Mouse (Mus musculus): ENCODE results near the gene Slc45a2. TPM values are rescaled to one million over a fixed set of nuclear protein-coding genes. Genes with fewer than 3 reads are reported as not detected.

The Slc45a2 gene
- total RNA-seq (2023) = not detected

GRCm38 (mm10) chr15:11000421-11000820 lies at the start of gene Slc45a2:
Slc45a2 (plus strand) TSS chr15:11000721.

DNA sequence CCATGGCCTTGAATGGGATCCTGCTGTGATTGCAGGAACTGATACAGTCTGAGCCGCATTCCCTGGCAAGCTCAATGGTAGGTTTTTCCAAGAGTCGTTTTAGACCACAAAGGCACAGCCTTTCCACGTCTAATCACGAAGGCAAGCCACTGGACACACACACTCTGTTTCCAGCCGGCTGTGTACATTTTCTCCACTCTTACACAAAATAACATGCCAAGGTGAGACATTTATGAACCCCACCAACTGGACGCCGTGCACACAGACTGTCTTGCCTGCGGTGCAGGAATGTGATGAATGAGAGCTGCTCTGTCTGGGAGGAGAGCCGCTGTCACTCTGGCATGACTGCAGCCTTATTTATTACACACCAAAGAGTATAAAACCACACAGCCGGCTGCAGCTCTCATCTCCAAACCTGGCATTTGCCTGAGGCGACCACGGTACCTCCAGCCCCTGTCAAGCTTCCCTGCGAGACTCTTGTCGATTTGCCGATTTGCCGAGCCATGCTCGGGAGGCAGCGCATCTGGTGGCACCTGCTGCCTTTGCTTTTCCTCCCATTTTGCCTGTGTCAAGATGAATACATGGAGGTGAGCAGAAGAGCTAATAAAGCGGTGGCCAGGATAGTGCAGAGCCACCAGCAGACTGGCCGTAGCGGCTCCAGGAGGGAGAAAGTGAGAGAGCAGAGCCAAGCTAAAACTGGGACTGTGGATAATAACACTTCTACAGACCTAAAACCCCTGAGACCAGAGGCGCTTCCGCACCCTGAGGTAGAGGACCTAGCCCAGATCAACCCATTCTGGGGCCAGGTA lies 48.4 kb upstream of the Slc45a2 start, which contains the start of gene C1qtnf3:
Gene C1qtnf3 (plus strand): TSS at position 382 of the 809 bp plus-strand sequence.

DNA sequence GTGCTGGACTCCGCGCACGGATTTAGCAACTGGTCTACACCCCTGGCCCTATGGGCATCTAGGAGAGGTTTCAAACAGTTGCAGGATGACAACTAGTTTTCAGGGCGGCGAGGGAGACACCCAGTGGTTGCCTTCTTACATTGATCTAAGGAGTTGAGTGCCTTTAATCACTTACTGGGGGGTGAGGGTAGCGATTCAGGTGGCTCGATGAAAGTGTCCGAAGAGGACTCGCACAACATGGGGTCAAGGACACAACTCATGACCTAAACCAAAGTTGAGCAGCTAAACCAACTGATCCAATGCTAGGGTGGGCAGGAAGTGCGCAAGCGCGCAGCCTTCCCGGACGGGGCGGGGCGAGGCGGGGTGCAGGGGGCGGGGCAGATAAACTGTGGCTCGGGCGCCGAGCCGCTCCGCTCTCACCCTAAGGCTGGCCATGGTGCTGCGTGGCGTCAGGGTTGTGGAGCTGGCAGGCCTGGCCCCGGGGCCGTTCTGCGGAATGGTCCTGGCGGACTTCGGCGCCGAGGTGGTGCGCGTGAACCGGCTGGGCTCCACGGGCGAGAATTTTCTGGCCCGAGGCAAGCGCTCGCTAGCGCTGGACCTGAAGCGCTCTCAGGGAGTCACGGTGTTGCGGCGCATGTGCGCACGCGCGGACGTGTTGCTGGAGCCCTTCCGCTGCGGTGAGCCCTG lies 19.0 kb upstream of the Slc45a2 start, which contains the start of gene Amacr:
Gene Amacr (plus strand): TSS at position 380 of the 687 bp plus-strand sequence.

DNA sequence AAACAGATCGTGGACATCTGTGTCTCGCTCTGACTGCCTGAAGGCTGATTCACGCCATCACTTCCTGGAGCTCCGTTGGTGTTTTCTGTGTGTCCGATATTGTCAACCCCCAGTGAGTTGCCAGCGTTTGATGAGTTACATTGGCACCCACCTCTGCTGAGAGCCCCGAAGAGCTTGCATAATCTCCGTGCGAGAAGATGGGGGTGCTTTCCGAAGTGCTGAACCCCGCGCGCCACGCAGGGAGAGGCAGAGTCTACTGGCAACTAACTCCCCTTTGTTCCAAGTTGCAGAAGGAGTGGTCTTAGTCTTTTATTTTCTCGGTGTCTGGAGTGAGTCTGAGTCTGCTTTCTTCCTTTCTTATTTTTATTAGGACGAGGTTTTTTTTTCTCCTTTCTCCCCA lies 37.2 kb downstream of the Slc45a2 start, which contains the start of gene Rxfp3:
Gene Rxfp3 (minus strand): TSS at position 281 of the 400 bp plus-strand sequence.

DNA sequence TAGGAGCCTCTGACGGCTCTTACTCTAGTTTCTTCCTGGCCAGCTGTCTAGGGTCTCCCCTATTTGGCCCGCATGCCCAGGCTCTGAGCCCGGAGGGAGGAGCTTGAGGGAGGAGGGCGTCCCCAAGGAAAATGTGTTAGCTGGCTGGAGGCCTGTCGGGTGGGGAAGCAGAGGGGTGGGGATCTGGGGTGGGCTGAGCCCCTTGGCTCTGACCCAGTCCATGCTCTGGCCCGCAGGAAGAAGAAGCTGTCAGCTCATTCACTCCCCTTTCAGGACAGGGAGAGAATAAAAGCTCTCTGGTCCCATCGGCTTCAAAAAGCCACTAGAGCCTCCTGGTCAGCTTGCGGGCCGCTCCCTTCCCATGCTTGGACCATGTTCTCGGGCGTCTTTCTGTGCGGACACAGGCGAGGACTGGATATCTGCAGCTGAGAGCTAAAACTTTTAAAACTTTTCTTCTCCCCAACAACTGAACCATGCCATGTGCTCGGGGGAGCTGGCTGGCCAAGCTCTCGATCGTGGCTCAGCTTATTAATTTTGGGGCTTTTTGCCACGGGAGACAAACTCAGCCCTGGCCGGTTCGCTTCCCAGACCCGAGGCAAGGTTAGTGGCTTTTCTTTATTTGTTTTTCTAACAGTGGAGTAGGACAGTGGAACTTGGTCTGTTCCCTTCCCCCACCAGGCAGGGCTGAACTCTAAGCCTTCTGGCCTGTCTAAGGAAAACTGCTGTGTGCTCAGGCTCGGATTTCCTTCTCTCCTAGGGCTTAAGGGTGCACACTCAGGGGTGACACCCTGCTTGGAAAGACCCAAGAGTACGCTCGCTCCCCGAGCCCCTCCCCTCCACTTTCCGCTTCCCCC lies 64.3 kb downstream of the Slc45a2 start, which contains the start of gene Adamts12:
Gene Adamts12 (plus strand): TSS at position 233 of the 854 bp plus-strand sequence.

Other genes with a start within 250 kb of the Slc45a2 start
- gene C1qtnf3, start 48.4 kb upstream of the Slc45a2 start, total RNA-seq (2023) = not detected
- gene Amacr, start 19.0 kb upstream of the Slc45a2 start, total RNA-seq (2023) = 1 to 10 TPM; 2.9 to 3.9 TPM
- gene Rxfp3, start 37.3 kb downstream of the Slc45a2 start, total RNA-seq (2023) = not detected
- not detected for gene Adamts12, start 64.1 kb downstream of the Slc45a2 start, total RNA-seq (2023)